Mouse (Mus musculus) lung, embryonic 14.5 days (tissue): ENCODE results near the gene Nfam1. TPM values are rescaled to one million over a fixed set of nuclear protein-coding genes. Genes with fewer than 3 reads are reported as not detected.
"Not testable (repeated sequence)": the region's sequence is repeated elsewhere in the genome, so short reads cannot be mapped to it uniquely, and the experiment has no call there.

Source experiments
- ATAC-seq: fragments of 200-750 bp; cut with Nextera tagmentation; 2 replicates; pipeline ENCODE4 v1.8.0; 2017; ENCODE audit warnings: mild to moderate bottlenecking, moderate TSS enrichment, moderate library complexity; ENCODE audit not compliant: insufficient read depth
- DNase-seq: peaks from one replicate; pipeline ENCODE4 v3.0.0-alpha.2; 2015
- H3K27ac ChIP-seq: fragments of 300-500 bp; sonication (generic); 2 replicates; pipeline ENCODE4 v1.5.1; 2014; ENCODE audit warnings: low read depth, mild to moderate bottlenecking, moderate library complexity
- H3K27me3 ChIP-seq: fragments of 300-500 bp; sonication (generic); 2 replicates; pipeline ENCODE4 v1.6.1; 2014; ENCODE audit warnings: low read length, control low read depth; ENCODE audit not compliant: insufficient read depth
- H3K36me3 ChIP-seq: fragments of 300-500 bp; sonication (generic); 2 replicates; pipeline ENCODE4 v1.6.1; 2014; ENCODE audit warnings: control low read depth; ENCODE audit not compliant: insufficient read depth
- H3K4me1 ChIP-seq: fragments of 300-500 bp; sonication (generic); 2 replicates; pipeline ENCODE4 v1.6.1; 2014; ENCODE audit warnings: antibody characterized with exemption, control low read depth; ENCODE audit not compliant: insufficient read depth
- H3K4me2 ChIP-seq: fragments of 300-500 bp; sonication (generic); 2 replicates; pipeline ENCODE4 v1.6.1; 2014; ENCODE audit warnings: mild to moderate bottlenecking
- H3K4me3 ChIP-seq: fragments of 300-500 bp; sonication (generic); 2 replicates; pipeline ENCODE4 v1.5.1; 2014; ENCODE audit warnings: low read depth, low read length
- H3K9ac ChIP-seq: fragments of 300-500 bp; sonication (generic); 2 replicates; pipeline ENCODE4 v1.6.1; 2014
- H3K9me3 ChIP-seq: fragments of 300-500 bp; sonication (generic); 2 replicates; pipeline ENCODE4 v1.6.1; 2016; ENCODE audit warnings: low read depth, low read length, control low read depth
- CTCF ChIP-seq: IDR thresholded peaks from 2 replicates; pipeline ENCODE4 v1.5.1; 2016; ENCODE audit warnings: antibody characterized with exemption, low read depth
- WGBS: fragments of 180-500 bp; shearing (Covaris S2); extraction: QIAGEN DNeasy Blood & Tissue Kit; methylation state at CpG from one replicate; pipeline ENCODE4 v1.1.7; 2014; 5-methylcytosine and 5-hydroxymethylcytosine counted together
- polyA plus RNA-seq: library from polyadenylated mRNA; unstranded; fragments of >200 nt; fragmentation: Nextera tagmentation; extraction: Ambion mirVana; gene quantifications from 2 replicates; pipeline ENCODE4 v1.2.1, GENCODE M21; 2014

The Nfam1 gene
- polyA plus RNA-seq: 3.6 and 3.9 TPM in 2 replicates

GRCm38 (mm10) chr15:83032981-83033541 is at the start of gene Nfam1:
Gene Nfam1 (minus strand): TSS chr15:83033306.
- Histone ChIP-seq H3K9me3 (no peaks in the 10 kb centered on the region), H3K36me3 (no peaks in the 10 kb centered on the region), H3K9ac (no peak within 1 kb of the TSS; the same call in 1 of the 2 replicates), H3K27ac (no peak within 1 kb of the TSS), H3K4me1 (peaks cover 27% of the 10 kb centered on the region), H3K27me3 (peaks cover 12% of the 10 kb centered on the region; the same call in 1 of the 2 replicates), H3K4me3 (no peak within 1 kb of the TSS), H3K4me2 (peak within 1 kb of the TSS; percentile 11; the same call in 1 of the 2 replicates)
- WGBS: 33% methylated on average over 17 of the region's 17 CpGs
- ATAC-seq (no peak), DNase-seq (peak; percentile 49)
- TF ChIP-seq CTCF: no peak

- no peak for TF ChIP-seq CTCF
- WGBS: 33% methylated on average over 27 of the region's 27 CpGs
- Histone ChIP-seq H3K27me3 (no peaks in the 10 kb centered on the region), H3K27ac (no peak overlapping the region), H3K4me1 (no peaks in the 10 kb centered on the region), H3K9me3 (no peaks in the 10 kb centered on the region), H3K4me2 (peak overlapping the region; percentile 18; the same call in 1 of the 2 replicates), H3K4me3 (no peak overlapping the region), H3K36me3 (no peaks in the 10 kb centered on the region), H3K9ac (no peak overlapping the region)
- ATAC-seq (peak; percentile 14; the same call in 1 of the 2 replicates), DNase-seq (peak; percentile 62)
These were observed 42.8 kb upstream of the Nfam1 start for GRCm38 (mm10) chr15:83075607-83076525.

- no peak for TF ChIP-seq CTCF
- WGBS: 86% methylated on average over 4 of the region's 4 CpGs
- H3K9ac ChIP-seq: no peak overlapping the region
These were observed 41.1 kb upstream of the Nfam1 start for GRCm38 (mm10) chr15:83074179-83074578.

GRCm38 (mm10) chr15:83071752-83072151 is 38.6 kb upstream of the Nfam1 start:
- TF ChIP-seq CTCF: peak; percentile 57
- ATAC-seq: no peak

More at GRCm38 (mm10) chr15:83074179-83074578, 41.1 kb upstream of the Nfam1 start:
- H3K4me3 ChIP-seq: no peak overlapping the region
- DNase-seq (no peak), ATAC-seq (no peak)
- H3K4me2 ChIP-seq: no peak overlapping the region
- no peaks in the 10 kb centered on the region for H3K36me3 ChIP-seq
- H3K27ac ChIP-seq: no peak overlapping the region
- H3K9me3 ChIP-seq: no peaks in the 10 kb centered on the region
- no peaks in the 10 kb centered on the region for H3K27me3 ChIP-seq
- no peaks in the 10 kb centered on the region for H3K4me1 ChIP-seq

GRCm38 (mm10) chr15:83070942-83071341 is 37.8 kb upstream of the Nfam1 start:
- peak; percentile 93 for ATAC-seq
- no peak for TF ChIP-seq CTCF

More at GRCm38 (mm10) chr15:83071752-83072151, 38.6 kb upstream of the Nfam1 start:
- no peak overlapping the region for H3K4me3 ChIP-seq
- 82% methylated on average over 5 of the region's 5 CpGs for WGBS
- no peaks in the 10 kb centered on the region for H3K27me3 ChIP-seq
- DNase-seq: no peak
- no peak overlapping the region for H3K9ac ChIP-seq
- no peaks in the 10 kb centered on the region for H3K4me1 ChIP-seq
- no peaks in the 10 kb centered on the region for H3K36me3 ChIP-seq
- no peak overlapping the region for H3K27ac ChIP-seq
- H3K4me2 ChIP-seq: no peak overlapping the region
- H3K9me3 ChIP-seq: no peaks in the 10 kb centered on the region

GRCm38 (mm10) chr15:83068270-83068669 is 35.2 kb upstream of the Nfam1 start:
- no peak for DNase-seq
- Histone ChIP-seq H3K4me3 (no peak overlapping the region), H3K4me2 (no peak overlapping the region), H3K36me3 (no peaks in the 10 kb centered on the region), H3K27ac (no peak overlapping the region), H3K9me3 (no peaks in the 10 kb centered on the region), H3K9ac (no peak overlapping the region), H3K27me3 (no peaks in the 10 kb centered on the region), H3K4me1 (no peaks in the 10 kb centered on the region)
- WGBS: 90% methylated on average over 5 of the region's 5 CpGs
- TF ChIP-seq CTCF: 0 out of 2 replicates have a peak, but pooled peaks have one; percentile 11
- ATAC-seq: no peak

More at GRCm38 (mm10) chr15:83070942-83071341, 37.8 kb upstream of the Nfam1 start:
- no peak overlapping the region for H3K4me2 ChIP-seq
- no peaks in the 10 kb centered on the region for H3K36me3 ChIP-seq
- no peak overlapping the region for H3K4me3 ChIP-seq
- 15% methylated on average over 3 of the region's 3 CpGs for WGBS
- no peaks in the 10 kb centered on the region for H3K9me3 ChIP-seq
- 0 out of 2 replicates have a peak overlapping the region, but pooled peaks have one; percentile 16 for H3K27ac ChIP-seq
- H3K4me1 ChIP-seq: no peaks in the 10 kb centered on the region
- no peak overlapping the region for H3K9ac ChIP-seq
- no peaks in the 10 kb centered on the region for H3K27me3 ChIP-seq
- peak; percentile 93 for DNase-seq

- no peaks in the 10 kb centered on the region for H3K36me3 ChIP-seq
- H3K4me2 ChIP-seq: no peak overlapping the region
- DNase-seq (peak; percentile 87), ATAC-seq (no peak)
- H3K9me3 ChIP-seq: no peaks in the 10 kb centered on the region
- no peak overlapping the region for H3K4me3 ChIP-seq
- no peak for TF ChIP-seq CTCF
- H3K9ac ChIP-seq: no peak overlapping the region
- no peaks in the 10 kb centered on the region for H3K4me1 ChIP-seq
- H3K27ac ChIP-seq: no peak overlapping the region
- WGBS: 40% methylated on average over 4 of the region's 4 CpGs
- no peaks in the 10 kb centered on the region for H3K27me3 ChIP-seq
These were observed 32.4 kb upstream of the Nfam1 start for GRCm38 (mm10) chr15:83065543-83065942.

GRCm38 (mm10) chr15:83062582-83062981 is 29.5 kb upstream of the Nfam1 start:
- H3K9me3 ChIP-seq, H3K27ac ChIP-seq, H3K4me2 ChIP-seq, DNase-seq, H3K4me3 ChIP-seq, H3K4me1 ChIP-seq, H3K36me3 ChIP-seq, H3K9ac ChIP-seq, ATAC-seq, H3K27me3 ChIP-seq: not testable (repeated sequence)
- WGBS: 79% methylated on average over 2 of the region's 2 CpGs
